Mouse (Mus musculus): Measurements from ENCODE around the gene Snrnp35.
A peak's percentile ranks its signal among the peaks of the same experiment; 100 is the strongest.
"Not testable (repeated sequence)": the region's sequence is repeated elsewhere in the genome, so short reads cannot be mapped to it uniquely, and the experiment has no call there.

Snrnp35 gene

DNA sequence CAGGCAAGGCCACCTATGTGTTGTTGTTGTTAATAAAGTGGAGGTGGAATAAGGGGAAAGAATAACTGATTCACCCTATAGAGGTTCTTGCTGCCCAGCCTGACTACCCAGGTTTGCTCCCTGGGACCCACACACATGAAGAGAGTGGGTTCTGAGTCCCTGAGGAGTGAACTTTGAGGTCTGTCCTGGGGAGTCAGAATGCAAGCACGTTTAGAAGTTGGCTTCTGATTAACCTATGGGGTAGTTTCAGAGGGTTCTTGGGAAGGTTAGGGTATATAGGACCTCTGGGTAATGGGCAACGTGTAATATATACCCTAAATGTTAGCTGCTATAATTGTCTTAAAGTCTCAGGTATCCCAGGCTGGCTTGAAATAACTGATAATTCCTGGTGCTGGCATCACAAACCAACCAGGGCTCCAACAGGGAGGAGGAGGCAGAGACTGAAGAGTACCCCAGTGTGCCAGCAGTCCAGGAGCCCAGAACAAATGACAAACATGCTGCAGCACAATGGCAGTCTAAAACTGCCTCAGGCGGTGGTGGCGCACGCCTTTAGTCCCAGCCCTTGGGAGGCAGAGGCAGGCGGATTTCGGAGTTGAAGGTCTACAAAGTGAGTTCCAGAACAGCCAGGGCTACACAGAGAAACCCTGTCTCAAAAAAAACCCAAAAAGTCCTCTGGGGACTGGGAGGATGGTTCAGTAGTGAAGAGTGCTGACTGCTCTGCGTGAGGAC, 20.5 kb upstream of the Snrnp35 start:
- DNase-seq (ENCODE audit: low spot score in 2 of 2), result no peak

DNA sequence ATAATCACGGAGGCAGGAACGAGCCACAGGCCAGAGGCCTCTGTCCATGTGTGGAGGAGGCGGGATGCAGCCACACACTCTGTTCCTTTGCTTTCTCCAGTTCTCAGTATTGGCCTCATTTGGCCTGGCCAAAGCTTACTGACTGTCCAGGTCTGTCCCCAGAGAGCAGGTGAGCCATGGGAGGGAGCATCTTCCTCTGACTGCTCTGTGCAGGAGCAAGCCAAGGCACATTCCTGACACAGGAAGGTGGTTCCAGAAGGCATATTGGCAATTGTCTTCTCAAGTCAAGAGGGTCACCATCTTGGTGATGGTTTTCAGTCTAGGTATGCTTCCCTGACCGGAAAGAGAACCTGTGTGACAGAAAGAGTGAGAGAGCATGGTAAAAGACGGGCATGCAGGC, 19.5 kb upstream of the Snrnp35 start:
- DNase-seq (ENCODE audit: low spot score in 2 of 2), result no peak

DNA sequence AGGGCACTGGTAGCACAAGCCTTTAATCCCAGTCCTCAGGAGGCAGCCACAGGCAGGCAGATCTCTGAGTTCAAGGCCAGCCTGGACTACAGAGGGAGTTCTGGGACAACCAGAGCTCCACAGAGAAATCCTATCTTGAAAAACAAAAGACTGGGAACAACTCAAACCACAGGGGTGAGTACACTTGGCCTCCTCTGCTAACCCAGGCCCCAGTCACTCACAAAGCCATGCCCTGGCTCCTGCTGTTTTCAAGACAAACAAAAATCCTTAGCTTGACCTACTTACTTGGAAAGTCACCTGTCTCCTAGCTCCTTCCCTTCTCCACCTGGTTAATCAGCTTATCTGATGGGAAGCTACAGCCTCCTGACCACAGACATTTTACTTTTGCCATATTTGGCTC, 18.0 kb upstream of the Snrnp35 start:
- no peak for DNase-seq (ENCODE audit: low spot score in 2 of 2)

DNA sequence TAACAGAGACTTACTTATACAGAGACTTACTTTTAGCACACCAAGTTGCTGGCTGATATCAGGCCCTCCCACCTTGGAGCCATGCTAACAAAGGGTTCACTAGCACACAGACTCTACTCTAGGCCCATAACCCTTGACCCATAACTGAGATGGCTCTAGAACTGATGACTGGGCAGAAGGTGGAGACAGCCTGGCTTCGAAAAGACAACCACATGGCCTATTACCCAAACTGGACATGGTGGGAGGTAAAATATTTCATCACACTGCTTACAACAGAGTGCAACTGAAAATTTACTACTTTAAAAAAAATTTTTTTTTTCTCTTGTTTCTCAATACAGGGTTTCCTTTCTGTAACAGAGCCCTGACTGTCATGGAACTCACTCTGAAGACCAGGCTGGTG, 15.2 kb upstream of the Snrnp35 start:
- no peak for DNase-seq (ENCODE audit: low spot score in 2 of 2)

DNA sequence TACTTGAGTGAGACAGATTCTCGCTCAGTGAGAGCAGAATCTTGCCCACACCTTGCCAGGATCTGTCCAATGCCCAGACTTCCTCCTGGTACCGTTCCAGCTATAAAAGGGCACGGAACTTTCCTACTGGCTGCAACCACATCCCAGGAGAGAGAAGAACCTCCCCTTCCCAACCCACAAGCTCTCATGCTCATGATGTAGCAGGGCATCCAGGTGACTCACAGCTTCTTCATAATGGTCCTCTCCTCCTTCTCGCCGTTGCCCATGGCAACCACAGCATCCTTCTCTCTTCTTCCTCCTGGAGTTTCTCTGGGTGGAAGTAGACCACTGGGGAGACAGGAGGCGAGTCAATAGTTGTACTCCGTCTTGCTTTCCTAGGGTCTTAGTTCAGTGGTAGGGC, 14.6 kb upstream of the Snrnp35 start:
- DNase-seq (ENCODE audit: low spot score in 2 of 2), result no peak

DNA sequence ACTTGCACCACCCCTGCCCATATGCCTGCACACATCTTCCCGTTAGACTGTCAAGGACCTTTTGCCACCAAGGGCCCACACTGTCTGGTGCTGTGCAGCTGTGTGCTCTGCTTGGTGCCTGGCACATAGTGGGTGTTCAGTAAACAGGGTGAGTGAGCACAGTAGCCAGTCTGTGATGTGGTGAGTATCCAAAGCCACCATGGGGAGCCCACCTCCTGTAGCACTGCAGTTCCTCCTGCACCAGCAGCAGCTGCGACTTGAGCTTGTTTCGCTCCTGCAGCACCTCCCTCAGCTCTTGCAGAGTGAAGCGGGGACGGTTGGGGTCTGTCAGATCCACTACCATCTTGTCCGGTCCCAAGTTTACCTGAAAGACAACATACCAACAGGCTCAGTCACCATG, 13.4 kb upstream of the Snrnp35 start:
- no peak for DNase-seq (ENCODE audit: low spot score in 2 of 2)

DNA sequence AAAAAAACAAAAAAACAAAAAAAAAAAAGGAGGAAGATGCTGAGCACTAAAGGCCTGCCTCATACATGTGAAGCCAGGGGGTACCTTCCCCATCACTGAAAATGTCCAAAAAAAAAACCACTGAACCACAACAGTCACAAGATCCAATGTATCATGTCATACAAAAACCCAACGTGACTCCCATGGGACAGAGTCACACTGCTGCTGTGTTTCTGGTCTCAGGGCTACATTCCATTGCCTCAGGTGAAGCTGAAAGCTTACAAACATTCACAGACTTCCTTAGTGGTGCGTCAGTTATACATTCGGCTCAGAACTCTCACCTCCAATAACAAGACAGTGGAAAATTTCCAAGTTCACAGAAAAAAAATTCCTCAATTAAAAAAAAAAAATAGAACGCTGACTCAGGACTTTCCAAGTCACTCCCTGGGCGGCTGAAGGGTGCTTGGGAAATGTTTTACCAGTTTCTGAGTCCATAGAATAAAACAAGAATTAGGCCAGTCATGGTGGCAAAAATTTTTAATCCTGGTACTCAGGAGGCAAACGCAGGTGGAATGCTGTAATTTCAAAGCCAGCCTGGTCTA, 12.3 kb upstream of the Snrnp35 start:
- no peak for DNase-seq (ENCODE audit: low spot score in 2 of 2)

DNA sequence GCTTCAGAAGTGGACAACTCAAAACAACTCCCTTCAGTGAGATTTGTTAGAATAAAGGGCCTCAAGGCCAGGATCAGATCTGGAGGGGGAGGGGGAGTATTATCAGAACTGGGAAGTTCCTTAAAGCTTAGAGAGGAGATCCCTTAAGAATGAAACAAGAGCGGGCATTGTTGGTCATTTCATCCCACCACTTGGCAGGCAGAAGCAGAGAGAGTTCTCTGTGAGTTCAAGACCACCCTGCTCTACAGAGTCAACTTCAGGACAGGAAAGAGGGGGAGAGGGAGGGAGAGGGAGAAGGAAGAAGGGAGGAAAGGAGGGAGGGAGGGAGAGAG, 4.1 kb upstream of the Snrnp35 start:
- DNase-seq (ENCODE audit: low spot score in 2 of 2), result no peak

DNA sequence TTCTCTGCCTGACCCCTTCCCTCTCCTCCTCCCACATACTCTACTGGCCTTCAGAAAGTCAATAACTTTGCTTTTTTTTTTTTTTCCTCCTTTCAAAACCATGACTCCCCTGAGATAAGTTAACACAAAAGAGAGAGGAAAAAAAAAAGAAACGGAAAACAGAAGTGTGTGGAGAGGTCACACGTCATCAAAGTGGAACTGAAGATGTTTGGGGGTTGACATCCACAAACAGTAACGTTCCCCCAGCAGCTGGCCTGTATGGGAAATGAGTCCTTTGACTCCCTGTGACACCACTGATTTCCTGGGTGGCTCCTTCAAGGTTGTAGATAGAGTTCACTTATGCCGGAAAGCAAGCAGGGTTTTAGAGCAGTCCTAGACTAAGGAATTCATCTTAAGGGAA, 2.8 kb upstream of the Snrnp35 start:
- no peak for DNase-seq (ENCODE audit: low spot score in 2 of 2)

DNA sequence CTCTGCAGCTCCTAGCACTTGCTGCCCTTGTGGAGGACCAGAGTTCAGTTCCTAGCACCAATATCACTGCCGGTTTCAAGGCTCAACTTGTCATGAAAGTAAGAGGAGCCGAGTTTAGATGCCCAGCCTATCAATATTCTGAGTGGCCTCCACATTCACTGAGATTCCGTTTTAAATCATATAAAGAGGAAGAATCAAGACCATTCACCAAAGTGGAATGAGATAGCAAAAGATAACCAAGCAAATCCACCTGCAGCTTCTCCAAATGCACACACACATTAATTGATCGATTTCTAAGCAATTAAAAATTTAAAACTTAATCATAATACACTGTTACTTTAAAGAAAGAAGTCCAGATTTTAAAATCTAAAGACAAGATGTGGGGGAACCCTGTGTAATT, 1.2 kb upstream of the Snrnp35 start:
- no peak for DNase-seq (ENCODE audit: low spot score in 2 of 2)

DNA sequence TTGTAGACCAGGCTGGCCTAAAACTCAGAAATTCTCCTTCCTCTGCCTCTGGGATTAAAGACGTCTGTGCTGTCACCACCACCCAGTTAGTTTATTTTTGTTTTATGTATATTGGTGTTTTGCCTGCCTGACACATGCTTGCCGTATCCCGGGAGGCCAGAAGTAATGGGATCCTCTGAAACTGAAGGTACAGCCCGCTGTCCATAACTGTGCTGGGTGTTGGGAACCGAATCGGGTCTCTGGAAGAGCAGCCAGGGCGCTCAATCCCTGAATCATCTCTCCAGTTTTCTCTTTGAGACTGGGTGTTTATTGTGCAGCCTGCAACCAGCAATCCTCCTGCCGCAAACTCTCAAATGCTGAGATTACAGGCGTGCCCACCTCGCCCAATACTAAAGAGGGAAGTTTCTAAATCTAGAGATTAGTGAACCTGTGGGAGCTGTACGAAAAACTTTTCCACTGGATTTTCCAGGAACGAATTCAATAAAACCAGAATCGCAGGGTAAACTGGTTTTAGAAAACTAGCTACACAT, 433 bp upstream of the Snrnp35 start:
- no peak for DNase-seq (ENCODE audit: low spot score in 2 of 2)

DNA sequence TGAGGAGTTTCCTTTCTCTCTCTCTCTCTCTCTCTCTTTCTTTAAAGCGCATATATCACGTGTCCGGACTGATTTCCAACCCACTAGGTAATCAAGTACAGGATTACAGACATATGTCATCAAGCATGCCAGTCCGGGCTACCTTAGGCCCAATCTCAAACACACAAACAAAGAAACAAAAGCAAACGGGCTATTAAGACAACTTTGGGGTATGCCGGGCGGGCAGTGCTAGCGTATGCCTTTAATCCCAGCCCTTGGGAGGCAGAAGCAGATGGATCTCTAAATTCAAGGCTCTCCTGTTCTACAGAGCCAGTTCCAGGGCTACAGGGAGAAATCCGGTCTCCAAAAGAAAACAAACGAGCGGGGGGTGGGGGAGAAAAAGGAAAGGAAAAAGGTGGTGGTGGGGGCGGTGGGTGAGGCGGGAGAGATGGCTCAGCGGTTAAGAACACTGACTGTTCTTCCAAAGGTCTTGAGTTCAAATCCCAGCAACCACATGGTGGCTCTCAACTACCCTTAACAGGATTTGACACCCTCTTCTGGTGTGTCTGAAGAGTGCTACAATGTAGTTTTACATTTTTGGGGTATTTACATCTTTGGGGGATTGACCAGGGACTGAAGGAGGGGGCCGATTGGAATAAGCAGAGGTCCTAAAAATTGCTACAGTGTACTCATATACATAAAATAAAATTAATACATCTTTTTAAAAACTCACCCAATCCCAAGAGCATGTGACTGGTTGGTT, 892 bp downstream of the Snrnp35 start:
- no peak for DNase-seq (ENCODE audit: low spot score in 2 of 2)

DNA sequence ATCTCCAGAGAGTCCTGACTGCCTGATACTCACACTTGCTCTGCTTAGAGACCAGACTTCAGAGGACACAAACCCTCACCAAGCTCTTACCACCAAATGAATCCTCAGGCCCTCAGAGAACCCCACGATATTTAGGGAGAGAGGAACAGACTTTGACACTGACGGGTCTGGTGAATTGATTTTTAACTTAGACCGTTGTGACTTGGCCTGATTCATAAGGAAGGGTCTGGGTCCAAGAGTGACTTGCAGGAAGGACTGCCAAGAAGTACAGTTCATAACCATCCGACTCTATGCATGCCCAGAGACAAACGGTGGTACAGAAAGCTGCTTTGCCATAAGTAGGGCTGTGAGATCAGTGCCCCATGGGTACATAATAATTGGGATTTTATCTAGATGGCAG, 2.7 kb downstream of the Snrnp35 start:
- DNase-seq (ENCODE audit: low spot score in 2 of 2), result no peak

DNA sequence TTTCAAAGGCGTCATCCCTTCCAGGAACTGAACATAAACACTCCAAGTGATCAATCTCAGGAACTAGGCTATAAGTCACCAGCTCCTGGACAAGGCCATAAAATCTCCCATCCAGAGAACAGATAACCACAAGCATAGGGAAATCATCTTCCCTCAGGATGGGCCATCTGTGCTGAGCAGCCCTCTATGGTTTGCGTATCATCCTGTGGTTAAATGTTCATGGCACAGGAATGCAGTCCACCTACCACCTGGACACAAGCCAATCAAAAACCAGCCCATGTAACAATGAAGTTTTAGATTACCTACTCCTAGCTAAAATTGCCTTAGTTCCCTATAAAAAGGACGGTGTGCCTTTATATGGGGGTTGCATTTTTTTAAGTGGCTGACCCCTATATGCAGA, 6.0 kb downstream of the Snrnp35 start:
- DNase-seq (ENCODE audit: low spot score in 2 of 2), result no peak

DNA sequence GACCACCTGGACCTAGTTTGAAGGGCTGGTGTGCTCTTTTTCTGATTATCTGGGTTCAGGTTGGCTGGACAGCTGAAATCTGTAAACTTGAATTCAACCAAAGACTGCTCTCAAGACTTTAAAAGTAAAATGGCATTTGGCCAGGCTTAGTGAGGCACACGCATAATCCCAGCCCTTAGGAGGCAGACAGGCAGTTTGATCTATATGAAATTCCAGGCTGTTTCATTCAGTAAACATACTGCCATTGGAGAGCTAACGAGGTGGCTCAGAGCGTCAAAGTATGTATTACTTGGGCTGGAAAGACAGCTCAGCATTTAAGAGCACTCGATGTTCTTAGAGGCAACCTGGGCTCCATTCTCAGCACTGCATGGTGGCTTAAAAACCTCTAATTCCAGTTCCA, 8.8 kb downstream of the Snrnp35 start:
- no peak for DNase-seq (ENCODE audit: low spot score in 2 of 2)

DNA sequence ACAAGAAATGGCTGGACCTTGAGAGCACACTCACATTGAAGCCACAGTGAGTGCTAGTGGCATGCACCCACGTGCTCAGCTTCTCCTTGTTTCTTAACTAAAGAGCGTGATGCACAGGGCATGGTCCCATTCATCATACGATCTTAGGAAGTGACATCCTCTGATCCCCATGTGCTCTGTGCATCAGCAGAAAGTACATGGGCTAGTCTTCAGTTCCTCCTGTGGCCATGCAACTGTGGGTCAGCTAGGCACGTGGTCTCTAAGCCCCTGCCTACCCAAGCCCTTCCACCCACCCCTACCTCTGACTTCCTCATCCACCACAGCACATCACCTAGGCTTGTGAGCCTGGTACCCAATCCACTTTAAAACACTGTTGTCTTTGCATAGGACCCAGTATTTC, 9.7 kb downstream of the Snrnp35 start:
- no peak for DNase-seq (ENCODE audit: low spot score in 2 of 2)

DNA sequence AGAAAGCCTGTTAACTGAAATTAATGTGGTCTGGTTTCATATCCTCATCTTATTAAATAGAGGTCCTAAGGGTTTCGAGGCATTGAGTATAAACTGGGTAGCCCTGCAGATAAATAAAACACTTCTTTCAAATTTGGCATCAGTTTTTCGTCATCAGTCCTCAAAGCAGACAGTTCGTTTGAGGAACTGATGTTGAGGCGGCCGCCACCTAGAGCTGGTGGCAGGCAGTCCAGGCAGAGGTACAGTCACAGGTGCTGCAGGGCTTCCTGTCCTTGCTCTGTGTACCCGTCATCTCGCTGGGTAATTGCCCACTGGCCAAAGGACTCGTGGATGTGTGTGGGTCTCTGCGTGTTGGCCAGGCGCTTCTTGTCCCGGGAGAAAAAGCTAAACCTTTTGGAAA, 10.5 kb downstream of the Snrnp35 start:
- no peak for DNase-seq (ENCODE audit: low spot score in 2 of 2)

DNA sequence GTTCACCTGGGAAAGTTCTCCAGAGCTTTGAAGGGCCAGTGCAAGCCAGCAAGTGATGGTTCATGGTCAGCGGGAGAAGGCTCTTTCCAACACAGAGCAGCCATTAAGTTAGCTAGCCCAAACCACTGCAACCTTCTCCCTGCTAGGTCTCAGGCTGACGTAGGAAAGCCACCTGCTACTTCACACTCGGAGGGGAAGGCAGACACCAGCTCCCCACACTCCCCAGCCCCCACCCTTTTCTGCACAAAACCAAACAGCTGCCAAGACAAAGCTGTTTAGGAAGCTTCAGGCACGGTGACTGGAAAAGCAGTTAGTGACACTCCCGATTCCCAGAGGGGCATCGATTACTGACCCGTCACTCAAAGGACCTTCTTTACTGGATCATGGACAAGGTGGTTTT, 12.6 kb downstream of the Snrnp35 start:
- DNase-seq (ENCODE audit: low spot score in 2 of 2), result no peak

DNA sequence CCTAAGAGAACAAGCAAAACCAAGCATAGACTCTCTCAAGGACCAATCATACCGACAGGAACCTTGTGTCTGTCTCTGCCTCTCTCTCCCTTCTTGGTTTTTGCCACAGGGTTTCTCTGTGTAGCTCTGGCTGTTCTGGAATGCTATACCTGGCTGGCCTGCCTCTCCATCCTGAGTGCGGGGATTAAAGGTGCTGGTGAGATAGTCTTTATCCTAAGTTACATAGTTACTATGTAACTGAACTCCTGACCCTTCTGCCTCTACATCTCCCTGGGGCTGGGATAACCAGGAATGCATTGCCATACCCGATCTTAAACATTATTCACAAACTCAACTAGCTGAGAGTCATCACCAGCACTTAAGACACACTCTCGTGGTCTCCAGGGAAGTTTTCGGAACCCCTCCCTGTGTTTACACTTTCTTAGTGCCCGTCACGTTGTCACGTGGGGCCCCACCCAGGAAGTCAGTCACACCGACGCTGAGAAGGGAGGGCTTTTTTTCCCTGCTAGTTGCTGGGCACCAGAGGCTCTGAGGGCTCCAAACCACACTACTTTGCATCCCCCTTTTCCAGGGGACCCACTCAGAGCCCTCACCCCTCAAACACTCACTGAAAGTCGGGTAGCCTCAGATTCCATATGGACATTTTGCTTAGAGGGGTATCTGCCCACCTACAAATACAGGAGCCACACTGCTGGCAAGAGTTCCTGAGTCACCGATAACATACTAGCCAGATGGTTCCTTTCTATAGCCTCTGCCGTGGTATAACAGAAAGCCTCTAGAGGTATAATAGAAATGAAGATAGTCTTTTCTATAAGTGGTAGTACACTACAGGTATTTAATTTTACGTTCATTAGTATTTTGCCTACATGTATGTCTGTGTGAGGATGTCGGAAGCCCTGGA, 13.9 kb downstream of the Snrnp35 start:
- no peak for DNase-seq (ENCODE audit: low spot score in 2 of 2)

DNA sequence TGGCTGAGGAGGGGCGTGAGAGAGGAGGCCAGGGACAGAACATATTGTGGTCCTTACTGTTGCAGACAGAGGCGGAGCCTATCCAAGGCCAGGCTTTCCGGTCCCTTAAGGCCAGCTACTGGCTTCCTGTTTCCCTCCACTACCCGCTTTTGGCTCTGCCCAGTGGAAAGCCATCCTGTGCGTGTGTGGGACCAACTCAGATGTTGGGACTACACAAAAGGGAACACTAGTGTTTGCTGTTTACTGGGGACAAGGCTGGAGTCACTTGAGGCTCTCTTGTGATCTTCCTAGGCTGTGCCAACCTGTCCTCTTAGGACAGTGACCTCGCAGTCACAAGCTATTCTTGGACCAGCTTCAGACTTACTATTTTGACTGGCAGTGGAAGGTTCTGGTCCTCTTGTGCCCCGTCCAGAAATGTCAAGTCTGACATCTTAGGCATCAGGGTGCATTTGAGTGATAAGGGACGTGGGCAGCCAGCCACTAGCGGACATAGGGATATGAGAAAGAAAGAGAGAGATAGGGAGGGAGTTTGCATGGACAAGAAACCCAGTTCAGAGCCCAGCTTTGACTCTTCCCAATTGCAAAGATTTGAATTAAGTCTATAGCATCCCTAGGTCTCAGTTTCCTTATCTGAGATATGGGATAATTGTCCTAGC, 15.4 kb downstream of the Snrnp35 start:
- DNase-seq (ENCODE audit: low spot score in 2 of 2), result peak; percentile 48 to 62

DNA sequence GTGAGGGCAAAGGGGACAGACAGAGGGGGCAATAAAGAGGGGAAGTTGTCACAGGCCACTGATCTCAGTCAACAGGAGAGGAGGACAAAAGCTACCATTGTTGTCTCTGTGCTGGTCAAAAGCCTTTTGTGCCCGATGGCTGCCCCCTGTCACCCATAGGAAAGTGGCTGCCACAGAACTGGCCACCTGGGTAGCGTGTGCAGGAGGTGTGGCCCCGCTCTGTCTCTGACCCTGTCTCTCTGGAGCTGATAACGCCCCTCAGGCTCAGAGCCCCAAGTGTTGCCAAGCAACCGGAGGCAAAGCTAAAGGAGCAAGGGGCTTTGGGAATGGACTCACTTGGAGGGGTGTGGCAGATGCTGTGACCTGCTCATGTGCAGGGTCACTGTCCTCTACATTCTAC, 16.1 kb downstream of the Snrnp35 start:
- no peak for DNase-seq (ENCODE audit: low spot score in 2 of 2)

DNA sequence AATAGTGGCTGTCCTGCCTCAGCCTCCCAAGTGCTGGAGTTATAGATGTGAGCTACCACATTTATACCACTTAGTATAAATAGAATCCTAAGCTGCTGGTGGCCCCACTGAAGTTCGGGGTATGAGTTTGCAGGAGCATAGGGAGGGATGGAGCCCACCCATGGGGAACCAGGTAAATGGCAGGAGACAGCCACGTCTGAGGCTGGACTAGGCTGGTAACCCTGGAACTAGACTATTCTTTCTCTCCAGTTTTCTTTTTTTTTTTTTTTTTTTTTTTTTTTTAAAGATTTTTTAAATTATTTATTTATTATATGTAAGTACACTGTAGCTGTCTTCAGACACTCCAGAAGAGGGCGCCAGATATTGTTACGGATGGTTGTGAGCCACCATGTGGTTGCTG, 17.1 kb downstream of the Snrnp35 start:
- DNase-seq (ENCODE audit: low spot score in 2 of 2), result not testable (repeated sequence)
